ENCODE assay signal across 21 mouse cellular contexts in the genomic region with DNA sequence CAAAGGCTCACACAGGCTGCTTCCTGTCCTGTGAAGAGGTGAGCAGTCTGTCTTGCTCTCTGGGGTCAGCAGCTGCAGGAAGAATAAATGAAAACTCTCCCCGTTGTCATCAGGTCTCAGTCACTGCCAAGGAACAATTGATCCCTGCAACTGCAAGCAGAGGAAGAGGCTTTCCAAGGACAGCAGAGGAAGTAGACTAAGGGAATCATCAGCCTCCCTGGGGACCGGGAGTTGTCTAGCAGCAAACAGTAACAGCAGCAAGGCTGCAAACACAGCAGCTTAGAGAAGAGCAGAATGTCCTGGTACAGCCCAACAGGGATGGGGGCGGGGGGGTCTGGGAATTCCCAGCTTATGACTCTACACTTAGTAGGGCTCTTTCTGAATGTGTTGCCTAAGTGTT.
DNase-seq lines count a peak whose midpoint lies in the region; ATAC-seq and TF ChIP-seq lines count a peak whose summit lies in the region.
"Had no signal": no experiment of that assay in that cellular context is flagged by ENCODE, and none has a peak within 500 bp of the region (broad histone marks: within the 10 kb centered on the region; RNA-seq: fewer than 3 reads in every experiment).

No protein-coding gene starts in this region.

- no peak for TF ChIP-seq CTCF in gastrocnemius, adult 2 months (IDR thresholded peaks at IDR 0.05)
- no peak for TF ChIP-seq CTCF in lung, adult 2 months (IDR thresholded peaks at IDR 0.05; ENCODE audit: insufficient read depth, low read length)

- no peak for ATAC-seq in limb, embryonic 14.5 days (ENCODE audit: low FRiP score, low read depth)
- ATAC-seq: forebrain, embryonic 15.5 days; midbrain, embryonic 16.5 days had no signal

- H3K27ac ChIP-seq in limb, embryonic 14.5 days (replicated peaks; ENCODE audit: low read depth, low read length): no peak overlapping the region
- no peak overlapping the region for H3K27ac ChIP-seq in limb, embryonic 10.5 days
- no peak overlapping the region for H3K27ac ChIP-seq in gastrocnemius, adult 2 months
- H3K27ac ChIP-seq: forebrain, embryonic 15.5 days; hindbrain, embryonic 12.5 days; lung, embryonic 15.5 days; stomach, embryonic 15.5 days had no signal

- H3K4me1 ChIP-seq in limb, embryonic 14.5 days (ENCODE audit: control insufficient read depth, insufficient read depth, low read length): no peaks in the 10 kb centered on the region
- no peaks in the 10 kb centered on the region for H3K4me1 ChIP-seq in limb, embryonic 10.5 days
- no peaks in the 10 kb centered on the region for H3K4me1 ChIP-seq in lung, adult 2 months (ENCODE audit: control insufficient read depth, insufficient read depth, low read length)
- H3K4me1 ChIP-seq: forebrain, embryonic 15.5 days; heart, embryonic 12.5 days; hindbrain, embryonic 12.5 days; lung, embryonic 15.5 days; stomach, embryonic 15.5 days had no signal

- peak; percentile 13 for DNase-seq in embryo, embryonic 10 days (ENCODE audit: low spot score)
- DNase-seq in embryo, embryonic 9.5 days (ENCODE audit: extremely low spot score): no peak
- peak; percentile 21 for DNase-seq in limb, embryonic 14.5 days (ENCODE audit: low spot score)
- DNase-seq in limb, embryonic 10.5 days (ENCODE audit: low spot score): no peak
- DNase-seq in gastrocnemius, adult 2 months: peak; percentile 71
- DNase-seq in skeletal muscle tissue, adult 2 months (ENCODE audit: low read depth, low spot score): peak; percentile 86
- no peak for DNase-seq in lung, adult 2 months
- no peak for DNase-seq in urinary bladder, adult 18-20 months (ENCODE audit: low spot score in 2 of 2)
- DNase-seq: adrenal gland, postnatal 10 days; cerebellum, adult 2 months; kidney, postnatal 4 days; thymus, postnatal 25 days had no signal

- no peaks in the 10 kb centered on the region for H3K9me3 ChIP-seq in limb, embryonic 14.5 days (ENCODE audit: control insufficient read depth, low read length)
- no peaks in the 10 kb centered on the region for H3K9me3 ChIP-seq in limb, embryonic 10.5 days (replicated peaks)
- H3K9me3 ChIP-seq: forebrain, embryonic 15.5 days; heart, embryonic 12.5 days; hindbrain, embryonic 12.5 days; lung, embryonic 15.5 days; stomach, embryonic 15.5 days had no signal

- no peak overlapping the region for H3K4me2 ChIP-seq in limb, embryonic 14.5 days (replicated peaks; ENCODE audit: low read depth, low read length, severe bottlenecking)
- H3K4me2 ChIP-seq: forebrain, embryonic 15.5 days; heart, embryonic 12.5 days; hindbrain, embryonic 12.5 days; liver, embryonic 11.5 days; lung, embryonic 15.5 days; stomach, embryonic 15.5 days had no signal

- H3K4me3 ChIP-seq in limb, embryonic 14.5 days (replicated peaks; ENCODE audit: low read length): no peak overlapping the region
- H3K4me3 ChIP-seq in limb, embryonic 10.5 days: no peak overlapping the region
- no peak overlapping the region for H3K4me3 ChIP-seq in gastrocnemius, adult 2 months
- H3K4me3 ChIP-seq in lung, adult 2 months (replicated peaks; ENCODE audit: extremely low read depth, low read depth, low read length): no peak overlapping the region
- H3K4me3 ChIP-seq: erythroblast, embryonic 14.5 days; forebrain, embryonic 15.5 days; heart, embryonic 12.5 days; hindbrain, embryonic 12.5 days; lung, embryonic 15.5 days; stomach, embryonic 15.5 days had no signal

- H3K27me3 ChIP-seq in limb, embryonic 14.5 days (ENCODE audit: control insufficient read depth, insufficient read depth, low read length): no peaks in the 10 kb centered on the region
- no peaks in the 10 kb centered on the region for H3K27me3 ChIP-seq in limb, embryonic 10.5 days (ENCODE audit: low read depth, poor library complexity, severe bottlenecking)
- H3K27me3 ChIP-seq: CH12.LX; forebrain, embryonic 15.5 days; heart, embryonic 12.5 days; hindbrain, embryonic 12.5 days; lung, embryonic 15.5 days; stomach, embryonic 15.5 days had no signal

- WGBS in limb, embryonic 14.5 days: 64% methylated on average over 3 of the region's 3 CpGs
- 76% methylated on average over 3 of the region's 3 CpGs for WGBS in limb, embryonic 10.5 days
- 43% methylated on average over 3 of the region's 3 CpGs for WGBS in lung, adult 2 months

- no peak for TF ChIP-seq POLR2A in limb, embryonic 14.5 days (IDR thresholded peaks at IDR 0.05; ENCODE audit: borderline replicate concordance, extremely low read depth, insufficient read depth, insufficient read length)
- no peak for TF ChIP-seq POLR2A in lung, adult 2 months (IDR thresholded peaks at IDR 0.05; ENCODE audit: borderline replicate concordance, extremely low read depth, low read depth, low read length)

- intact Hi-C loops in gastrocnemius, adult 2 months (cut with DNase I): no loop called here

- H3K36me3 ChIP-seq in limb, embryonic 14.5 days (ENCODE audit: control insufficient read depth, insufficient read depth, low read length): no peaks in the 10 kb centered on the region
- H3K36me3 ChIP-seq in limb, embryonic 10.5 days: no peaks in the 10 kb centered on the region
- H3K36me3 ChIP-seq: forebrain, embryonic 15.5 days; heart, embryonic 12.5 days; hindbrain, embryonic 12.5 days; lung, embryonic 15.5 days; stomach, embryonic 15.5 days had no signal

- H3K9ac ChIP-seq in limb, embryonic 14.5 days (ENCODE audit: low read depth, low read length, severe bottlenecking): no peak overlapping the region
- H3K9ac ChIP-seq: forebrain, embryonic 15.5 days; heart, embryonic 12.5 days; hindbrain, embryonic 12.5 days; lung, embryonic 15.5 days; stomach, embryonic 15.5 days had no signal

Comparison
In these comparisons a context has a peak if more than half of its experiments do, and no peak if none do; other contexts are left out.
1. DNase-seq: peak in embryo, embryonic 10 days (single experiment), limb, embryonic 14.5 days (single experiment), gastrocnemius, adult 2 months (single experiment) and skeletal muscle tissue, adult 2 months (single experiment); none in embryo, embryonic 9.5 days (single experiment), limb, embryonic 10.5 days (single experiment), lung, adult 2 months (single experiment) and urinary bladder, adult 18-20 months (0 of 2).